Mouse (Mus musculus): Measurements from ENCODE around the gene Cd164l2.
A peak's percentile ranks its signal among the peaks of the same experiment; 100 is the strongest.

DNA sequence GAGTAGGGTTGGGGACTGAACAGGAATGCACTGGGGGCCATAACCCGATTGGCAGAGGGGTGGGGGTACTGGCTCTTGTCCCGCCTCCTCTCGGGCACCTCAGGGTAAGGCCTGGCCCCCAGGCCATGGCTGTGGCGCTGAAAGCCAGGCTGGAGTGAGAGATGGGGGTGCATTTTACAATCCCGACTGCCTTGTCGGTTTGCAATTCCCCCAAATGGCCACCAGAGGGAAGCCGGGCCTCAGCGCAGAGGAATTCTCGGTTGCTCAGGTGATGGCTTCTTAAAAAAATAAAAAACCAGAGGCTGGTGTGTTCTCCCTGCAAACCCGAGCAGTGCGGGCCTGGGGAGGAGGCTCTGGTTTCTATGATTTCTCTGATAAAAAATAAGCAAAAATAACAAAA is 2.6 kb upstream of the Cd164l2 start:
- peak; percentile 80 for TF ChIP-seq CTCF (IDR thresholded peaks at IDR 0.05; ENCODE audit: low read depth, low read length)
- TF ChIP-seq POLR2A (IDR thresholded peaks at IDR 0.05; ENCODE audit: insufficient read depth, low read length) = no peak
- TF ChIP-seq EP300 (IDR thresholded peaks at IDR 0.05; ENCODE audit: insufficient read depth, low read depth, low read length) = no peak

All from ES-Bruce4 (cell line).